Mouse (Mus musculus): ENCODE measurements around the gene Efcab2. TPM values are rescaled to one million over a fixed set of nuclear protein-coding genes. Genes with fewer than 3 reads are reported as not detected.

Gene Efcab2
- polyA plus RNA-seq, 1 experiment = 0.25 TPM

GRCm38 (mm10) chr1:178463712-178464111 lies 57.8 kb downstream of the Efcab2 start:
- WGBS = 0% methylated on average over 2 of the region's 2 CpGs
- DNase-seq (ENCODE audit: low read depth, low spot score) = peak; percentile 33

- no peak for DNase-seq (ENCODE audit: low read depth, low spot score)
- WGBS = 43% methylated on average over 4 of the region's 4 CpGs
Measured at GRCm38 (mm10) chr1:178464140-178464539, 58.3 kb downstream of the Efcab2 start.

GRCm38 (mm10) chr1:178467594-178467993 lies 61.7 kb downstream of the Efcab2 start:
- WGBS = 76% methylated on average over 6 of the region's 6 CpGs

DNA sequence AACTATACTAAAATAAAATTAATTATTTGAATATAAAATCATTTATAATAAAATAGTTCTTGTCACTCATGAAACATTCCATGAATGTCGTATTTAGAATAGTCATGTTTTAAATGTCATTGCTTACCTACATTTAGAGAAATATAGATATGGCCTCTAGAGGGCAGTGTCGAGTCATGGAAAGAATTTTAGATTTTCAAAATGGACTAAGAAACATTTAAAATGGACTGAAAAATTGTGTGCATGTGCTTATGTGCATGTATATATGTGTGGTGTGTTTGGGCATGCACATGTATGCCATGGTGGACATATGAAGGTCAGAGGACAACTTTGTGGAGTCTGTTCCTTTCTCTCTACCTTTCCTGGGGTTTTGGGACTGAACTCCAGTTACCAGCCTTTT lies 62.4 kb downstream of the Efcab2 start:
- WGBS = 4% methylated on average over 2 of the region's 2 CpGs
- no peak for DNase-seq (ENCODE audit: low read depth, low spot score)

More at GRCm38 (mm10) chr1:178467594-178467993, 61.7 kb downstream of the Efcab2 start:
- no peak for DNase-seq (ENCODE audit: low read depth, low spot score)

GRCm38 (mm10) chr1:178483854-178484253 lies 78.0 kb downstream of the Efcab2 start:
- no peak for DNase-seq (ENCODE audit: low read depth, low spot score)

- WGBS = 82% methylated on average over 5 of the region's 5 CpGs
- DNase-seq (ENCODE audit: low read depth, low spot score) = no peak
Measured at GRCm38 (mm10) chr1:178485138-178485867, 79.4 kb downstream of the Efcab2 start.

DNA sequence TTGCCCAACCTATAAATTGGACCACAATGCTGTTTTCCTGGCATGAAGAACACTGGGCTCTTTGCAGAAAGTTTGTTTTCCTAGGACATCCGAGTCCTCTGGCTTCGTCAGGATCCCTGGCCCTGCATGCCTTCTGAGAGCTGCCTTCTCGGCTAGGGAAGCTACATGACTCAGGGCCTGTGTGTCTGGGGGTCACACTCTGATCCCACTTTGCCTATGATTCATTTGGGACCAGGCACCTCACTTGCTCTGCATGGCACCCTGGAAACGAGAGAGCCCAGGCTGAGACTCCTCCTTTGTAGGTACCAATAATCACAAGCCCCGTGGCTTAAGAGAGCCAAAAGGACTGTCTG lies 80.0 kb downstream of the Efcab2 start:
- no peak for DNase-seq (ENCODE audit: low read depth, low spot score)
- 84% methylated on average over 5 of the region's 5 CpGs for WGBS

- no peak for DNase-seq (ENCODE audit: low read depth, low spot score)
- 68% methylated on average over 5 of the region's 5 CpGs for WGBS
Measured at GRCm38 (mm10) chr1:178486828-178487227, 80.9 kb downstream of the Efcab2 start.

DNA sequence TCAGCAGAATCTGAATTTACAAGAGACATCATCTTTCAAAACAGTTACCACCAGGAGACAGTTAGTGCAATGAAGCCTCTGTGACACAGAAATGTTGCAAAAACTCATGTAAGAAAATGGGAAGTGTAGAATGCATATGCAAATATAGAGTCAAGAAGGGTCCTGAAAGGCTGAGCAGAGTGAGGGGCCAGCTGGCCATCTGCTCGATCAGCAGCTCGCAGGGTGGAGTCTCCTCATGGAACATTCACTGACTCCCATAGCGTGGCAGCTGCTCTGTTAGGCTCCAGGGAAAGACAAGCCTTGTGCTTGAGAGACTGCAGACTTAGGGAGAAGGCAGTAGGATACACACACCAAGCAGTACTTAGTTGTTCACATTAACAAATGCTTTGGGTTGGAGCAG lies 83.2 kb downstream of the Efcab2 start:
- DNase-seq (ENCODE audit: low read depth, low spot score) = no peak
- 61% methylated on average over 3 of the region's 3 CpGs for WGBS

- 77% methylated on average over 5 of the region's 5 CpGs for WGBS
Measured at GRCm38 (mm10) chr1:178491733-178492132, 85.8 kb downstream of the Efcab2 start.

GRCm38 (mm10) chr1:178492493-178492892 lies 86.6 kb downstream of the Efcab2 start:
- 37% methylated on average over 2 of the region's 2 CpGs for WGBS
- no peak for DNase-seq (ENCODE audit: low read depth, low spot score)

More at GRCm38 (mm10) chr1:178491733-178492132, 85.8 kb downstream of the Efcab2 start:
- DNase-seq (ENCODE audit: low read depth, low spot score) = no peak

DNA sequence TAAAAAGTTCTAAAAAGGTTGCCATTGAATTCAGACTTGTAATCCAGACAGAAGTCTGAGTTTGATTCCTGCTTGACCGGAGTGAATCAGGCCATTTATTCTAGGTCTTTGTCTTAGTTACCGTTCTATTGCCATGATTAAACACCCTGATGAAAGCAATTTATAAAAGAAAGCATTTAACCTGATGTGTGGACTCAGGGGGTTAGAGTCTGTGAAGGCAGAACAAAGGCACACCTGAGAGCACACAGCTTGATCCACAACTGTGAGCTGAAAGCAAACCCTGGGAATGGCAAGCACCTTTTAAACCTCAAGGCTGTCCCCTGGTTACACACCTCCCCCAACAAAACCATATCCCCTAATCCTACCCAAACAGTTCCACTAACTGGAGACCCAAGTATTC lies 90.3 kb downstream of the Efcab2 start:
- 87% methylated on average over 2 of the region's 2 CpGs for WGBS
- DNase-seq (ENCODE audit: low read depth, low spot score) = no peak

GRCm38 (mm10) chr1:178496841-178497240 lies 91.0 kb downstream of the Efcab2 start:
- no peak for DNase-seq (ENCODE audit: low read depth, low spot score)
- WGBS = 55% methylated on average over 1 of the region's 1 CpGs

- whole genome bisulfite sequencing = 42% methylated on average over 8 of the region's 8 CpGs
- DNase-seq (ENCODE audit: low read depth, low spot score) = no peak
Measured at GRCm38 (mm10) chr1:178506938-178507337, 101.1 kb downstream of the Efcab2 start.

DNA sequence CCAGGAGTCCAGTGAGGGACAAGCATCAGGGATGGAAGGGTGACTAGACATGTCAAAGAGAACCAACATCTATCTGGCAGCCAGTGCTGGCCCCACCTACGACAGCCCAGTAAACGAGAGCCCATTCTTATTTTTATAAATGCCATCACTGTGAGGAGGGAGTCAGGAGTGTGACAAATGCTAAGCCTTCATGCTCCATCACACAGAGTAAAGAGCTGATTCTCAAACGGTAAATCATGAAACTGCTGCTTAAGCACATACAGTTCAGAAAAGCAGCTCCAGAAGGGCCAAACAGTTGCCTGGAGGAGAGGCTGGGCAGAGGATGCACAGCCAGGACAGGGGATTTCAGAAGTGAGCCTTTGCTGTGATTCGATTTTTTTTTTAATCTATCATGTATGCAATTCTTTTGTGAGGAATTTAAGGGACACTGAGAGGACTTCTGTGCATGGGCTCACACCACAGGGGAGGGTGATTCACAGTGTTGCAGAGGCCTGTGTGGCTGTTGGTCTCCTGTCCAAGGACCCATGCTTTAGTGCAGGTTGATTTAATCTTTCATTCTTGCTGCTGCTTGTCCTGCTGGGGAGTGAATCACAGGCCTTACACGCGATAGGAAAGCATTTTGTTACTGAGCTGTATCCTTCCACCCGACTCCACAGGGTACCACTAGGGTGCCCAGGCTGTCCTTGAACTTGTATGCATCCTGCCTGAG lies 106.6 kb downstream of the Efcab2 start:
- DNase-seq (ENCODE audit: low read depth, low spot score) = no peak
- WGBS = 61% methylated on average over 7 of the region's 7 CpGs

GRCm38 (mm10) chr1:178513954-178514353 lies 108.1 kb downstream of the Efcab2 start:
- 25% methylated on average over 8 of the region's 8 CpGs for WGBS
- DNase-seq (ENCODE audit: low read depth, low spot score) = no peak

GRCm38 (mm10) chr1:178515839-178516238 lies 110.0 kb downstream of the Efcab2 start:
- DNase-seq (ENCODE audit: low read depth, low spot score) = no peak
- 84% methylated on average over 2 of the region's 2 CpGs for WGBS

GRCm38 (mm10) chr1:178522389-178522788 lies 116.5 kb downstream of the Efcab2 start:
- WGBS = 72% methylated on average over 5 of the region's 5 CpGs
- DNase-seq (ENCODE audit: low read depth, low spot score) = no peak

DNA sequence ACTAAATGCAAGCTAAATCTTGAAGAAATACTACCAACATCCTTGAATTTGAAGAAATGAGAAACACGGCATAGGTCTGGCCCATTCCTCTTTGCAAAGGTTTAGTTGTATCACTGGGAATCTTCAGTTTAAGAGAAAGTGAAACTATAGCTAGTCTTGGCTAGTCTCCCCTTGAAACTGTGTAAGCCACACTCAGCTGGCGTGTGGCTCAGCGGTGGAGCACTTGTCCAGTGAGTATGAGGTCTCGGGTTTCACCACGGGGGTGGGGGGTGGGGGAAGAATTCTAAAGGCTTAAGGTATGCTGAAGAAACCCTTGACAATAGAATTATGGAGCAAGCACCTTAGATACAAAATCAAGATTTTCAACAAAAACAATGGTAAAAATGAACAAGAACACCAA lies 117.3 kb downstream of the Efcab2 start:
- 37% methylated on average over 5 of the region's 5 CpGs for WGBS
- DNase-seq (ENCODE audit: low read depth, low spot score) = no peak

DNA sequence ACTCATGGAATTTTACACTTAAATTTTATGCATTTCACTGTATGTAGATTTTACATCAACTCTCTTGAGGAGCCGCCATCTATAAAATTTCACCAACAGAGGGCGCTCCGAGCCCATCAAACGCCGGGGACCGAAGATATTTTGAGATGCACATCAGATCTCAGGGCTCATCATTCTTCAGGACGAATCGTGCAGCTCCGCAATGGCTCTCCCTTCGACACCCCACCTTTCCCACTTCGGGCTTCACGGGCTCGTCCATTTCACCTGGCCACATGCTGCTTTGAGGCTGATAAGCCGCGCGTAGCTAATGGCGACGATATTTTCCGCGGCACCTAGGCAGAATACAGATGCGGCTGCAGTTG lies 121.3 kb downstream of the Efcab2 start:
- DNase-seq (ENCODE audit: low read depth, low spot score) = peak; percentile 67
- under 1% methylated on average over 21 of the region's 21 CpGs for WGBS
